Mouse (Mus musculus) embryonic facial prominence, embryonic 11.5 days (tissue): Measurements from ENCODE around the gene Olfr714. TPM values are rescaled to one million over a fixed set of nuclear protein-coding genes. Genes with fewer than 3 reads are reported as not detected.

Experiments
- ATAC-seq: fragments of 200-750 bp; cut with Nextera tagmentation; replicated peaks from 2 replicates; pipeline ENCODE4 v1.8.0; 2017; ENCODE audit warnings: low read depth; ENCODE audit not compliant: insufficient number of reproducible peaks, low FRiP score, low TSS enrichment
- DNase-seq: peaks from one replicate; pipeline ENCODE4 v3.0.0-alpha.2; 2015; ENCODE audit warnings: low spot score
- H3K27ac ChIP-seq: fragments of 300-500 bp; sonication (generic); replicated peaks from 2 replicates; pipeline ENCODE4 v1.5.1; 2014; ENCODE audit warnings: mild to moderate bottlenecking, low read depth, low read length, control low read depth
- H3K27me3 ChIP-seq: fragments of 300-500 bp; sonication (generic); 2 replicates; pipeline ENCODE4 v1.6.1; 2014; ENCODE audit warnings: mild to moderate bottlenecking, low read length, moderate library complexity, mixed read lengths; ENCODE audit not compliant: control insufficient read depth, insufficient read depth
- H3K36me3 ChIP-seq: fragments of 300-500 bp; sonication (generic); replicated peaks from 2 replicates; pipeline ENCODE4 v1.6.1; 2014; ENCODE audit warnings: low read depth, mild to moderate bottlenecking, low read length, moderate library complexity, mixed read lengths; ENCODE audit not compliant: control insufficient read depth, insufficient read depth
- H3K4me1 ChIP-seq: fragments of 300-500 bp; sonication (generic); 2 replicates; pipeline ENCODE4 v1.6.1; 2014; ENCODE audit warnings: low read length, mixed read lengths; ENCODE audit not compliant: control insufficient read depth, insufficient read depth
- H3K4me2 ChIP-seq: fragments of 300-500 bp; sonication (generic); 2 replicates; pipeline ENCODE4 v1.6.1; 2014; ENCODE audit warnings: low read depth, mild to moderate bottlenecking, control low read depth, low read length, moderate library complexity
- H3K4me3 ChIP-seq: fragments of 300-500 bp; sonication (generic); 2 replicates; pipeline ENCODE4 v1.5.1; 2014; ENCODE audit warnings: low read depth, low read length, control low read depth
- H3K9ac ChIP-seq: fragments of 300-500 bp; sonication (generic); replicated peaks from 2 replicates; pipeline ENCODE4 v1.6.1; 2014; ENCODE audit warnings: mild to moderate bottlenecking, control low read depth, low read length
- H3K9me3 ChIP-seq: fragments of 300-500 bp; sonication (generic); replicated peaks from 2 replicates; pipeline ENCODE4 v1.6.1; 2016; ENCODE audit warnings: mild to moderate bottlenecking, low read length, inconsistent platforms, mixed read lengths; ENCODE audit not compliant: control insufficient read depth
- WGBS: fragments of 180-500 bp; shearing (Covaris S2); extraction: QIAGEN DNeasy Blood & Tissue Kit; methylation state at CpG from one replicate; pipeline ENCODE4 v1.1.7; 2014; 5-methylcytosine and 5-hydroxymethylcytosine counted together
- polyA plus RNA-seq: library from polyadenylated mRNA; unstranded; fragments of >200 nt; fragmentation: Nextera tagmentation; extraction: Ambion mirVana; gene quantifications from 2 replicates; pipeline ENCODE4 v1.2.1, GENCODE M21; 2014

Olfr714 gene
- polyA plus RNA-seq: not detected in 2 replicates

DNA sequence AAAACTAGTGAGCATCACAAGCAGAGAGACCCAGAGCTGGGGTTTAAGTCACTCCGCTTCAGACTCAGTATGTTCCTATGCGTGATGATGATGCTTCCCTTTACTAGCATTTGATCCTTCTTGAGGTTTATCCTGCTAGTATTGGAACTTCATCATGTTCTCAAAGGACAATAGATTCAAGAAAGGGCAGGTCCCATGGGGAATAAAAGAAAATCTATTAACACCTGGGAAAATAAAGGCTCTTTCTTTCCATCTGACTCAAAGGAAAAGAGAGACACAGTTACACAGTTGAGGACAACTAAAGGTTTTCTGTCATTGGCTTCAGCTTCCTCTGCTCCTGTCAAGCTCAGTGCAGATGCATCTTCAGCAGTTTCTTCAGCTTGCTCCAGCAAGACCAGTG lies at the start of gene Olfr714:
TSS of gene Olfr714 (plus strand) at position 301 of the 400 bp plus-strand sequence.
- no peaks in the 10 kb centered on the region for H3K36me3 ChIP-seq
- WGBS: 87% methylated on average over 2 of the region's 2 CpGs
- H3K27me3 ChIP-seq: no peaks in the 10 kb centered on the region
- H3K9me3 ChIP-seq: no peaks in the 10 kb centered on the region
- no peak within 1 kb of the TSS for H3K27ac ChIP-seq
- no peak within 1 kb of the TSS for H3K4me3 ChIP-seq
- H3K4me2 ChIP-seq: no peak within 1 kb of the TSS
- no peaks in the 10 kb centered on the region for H3K4me1 ChIP-seq
- DNase-seq (no peak), ATAC-seq (no peak)
- no peak within 1 kb of the TSS for H3K9ac ChIP-seq

DNA sequence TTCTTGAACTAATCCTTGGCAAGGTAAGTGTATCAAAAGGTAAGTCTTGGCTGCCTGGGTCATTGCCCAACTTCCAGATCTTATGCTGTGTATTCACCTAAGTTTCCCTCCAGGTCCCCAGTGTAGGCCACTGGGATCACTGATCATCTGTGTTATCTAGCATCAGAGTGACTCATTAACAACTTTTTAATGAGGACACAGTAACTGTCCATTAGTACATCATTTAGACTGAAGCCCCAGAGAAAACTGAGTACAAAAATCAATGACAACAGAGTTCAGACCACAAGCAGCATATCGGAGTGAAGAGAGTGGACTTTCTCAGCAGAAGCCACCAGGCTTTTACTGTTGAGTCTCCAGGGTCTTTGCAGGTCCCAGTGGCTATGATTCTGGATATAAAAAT lies 39.9 kb upstream of the Olfr714 start, which contains the start of gene Olfr713:
TSS of gene Olfr713 (plus strand) at position 301 of the 400 bp plus-strand sequence.
- ATAC-seq (no peak), DNase-seq (no peak)
- WGBS: 87% methylated on average over 1 of the region's 1 CpGs
- H3K27me3 ChIP-seq: no peaks in the 10 kb centered on the region
- H3K9ac ChIP-seq: no peak within 1 kb of the TSS
- no peaks in the 10 kb centered on the region for H3K4me1 ChIP-seq
- no peak within 1 kb of the TSS for H3K4me3 ChIP-seq
- no peak within 1 kb of the TSS for H3K27ac ChIP-seq
- H3K9me3 ChIP-seq: no peaks in the 10 kb centered on the region
- no peaks in the 10 kb centered on the region for H3K36me3 ChIP-seq
- no peak within 1 kb of the TSS for H3K4me2 ChIP-seq

DNA sequence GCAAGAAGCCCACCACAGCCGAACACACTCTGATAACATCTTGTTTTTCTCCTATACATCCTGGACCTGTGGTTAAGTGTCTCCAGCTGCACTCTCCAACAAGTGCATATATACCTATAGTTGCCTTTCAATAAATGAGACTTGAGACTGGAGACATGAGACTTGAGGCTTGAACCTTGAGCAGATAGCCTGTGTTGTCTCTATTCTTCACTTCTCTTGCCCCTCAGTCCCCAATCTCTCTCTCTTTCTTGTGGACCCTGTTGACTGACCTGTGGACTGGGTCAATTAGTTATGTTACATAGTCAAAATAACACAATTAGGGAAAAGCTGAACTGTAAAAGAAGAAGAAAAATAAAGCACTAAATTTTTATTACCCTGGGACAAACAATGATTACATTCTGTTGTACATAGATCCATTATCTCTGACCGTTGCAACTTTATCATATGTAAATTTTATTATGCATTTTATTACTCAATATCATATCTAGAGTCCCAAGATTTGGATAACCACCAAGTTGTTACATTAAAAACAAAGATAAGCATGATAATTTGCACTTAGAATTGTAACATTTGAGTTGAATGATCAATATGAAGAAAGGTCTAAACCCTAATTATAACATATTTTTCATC lies 30.7 kb upstream of the Olfr714 start:
- H3K27me3 ChIP-seq: no peaks in the 10 kb centered on the region
- ATAC-seq (no peak), DNase-seq (no peak)
- no peaks in the 10 kb centered on the region for H3K9me3 ChIP-seq
- no peaks in the 10 kb centered on the region for H3K4me1 ChIP-seq
- H3K4me2 ChIP-seq: no peak overlapping the region
- no peak overlapping the region for H3K9ac ChIP-seq
- H3K27ac ChIP-seq: no peak overlapping the region
- H3K4me3 ChIP-seq: no peak overlapping the region
- H3K36me3 ChIP-seq: no peaks in the 10 kb centered on the region
- WGBS: 68% methylated on average over 2 of the region's 2 CpGs

DNA sequence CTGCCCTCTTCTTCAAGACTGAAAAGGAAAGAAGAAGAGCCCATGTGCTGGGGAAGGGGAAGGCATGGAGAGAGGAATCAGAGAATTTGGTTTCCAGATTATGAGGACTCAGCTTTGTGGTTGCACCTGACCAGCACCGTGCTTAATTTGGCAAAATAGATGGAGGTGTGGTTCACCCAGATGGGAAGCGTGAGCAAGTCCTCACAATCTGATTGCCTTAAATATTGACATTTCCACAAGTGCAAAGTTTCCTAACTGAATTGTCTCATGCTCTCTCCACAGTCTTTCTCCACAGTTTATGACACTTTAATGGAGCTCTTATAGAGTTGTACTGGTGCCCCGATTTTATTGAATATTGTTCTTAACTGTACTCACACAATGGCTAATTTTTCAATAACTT lies 27.6 kb upstream of the Olfr714 start:
- H3K9me3 ChIP-seq: no peaks in the 10 kb centered on the region
- no peak overlapping the region for H3K27ac ChIP-seq
- H3K27me3 ChIP-seq: no peaks in the 10 kb centered on the region
- no peak overlapping the region for H3K4me2 ChIP-seq
- no peak for DNase-seq
- WGBS: 88% methylated on average over 3 of the region's 3 CpGs
- H3K36me3 ChIP-seq: no peaks in the 10 kb centered on the region
- no peak overlapping the region for H3K4me3 ChIP-seq
- ATAC-seq: no peak
- H3K4me1 ChIP-seq: no peaks in the 10 kb centered on the region
- H3K9ac ChIP-seq: no peak overlapping the region

DNA sequence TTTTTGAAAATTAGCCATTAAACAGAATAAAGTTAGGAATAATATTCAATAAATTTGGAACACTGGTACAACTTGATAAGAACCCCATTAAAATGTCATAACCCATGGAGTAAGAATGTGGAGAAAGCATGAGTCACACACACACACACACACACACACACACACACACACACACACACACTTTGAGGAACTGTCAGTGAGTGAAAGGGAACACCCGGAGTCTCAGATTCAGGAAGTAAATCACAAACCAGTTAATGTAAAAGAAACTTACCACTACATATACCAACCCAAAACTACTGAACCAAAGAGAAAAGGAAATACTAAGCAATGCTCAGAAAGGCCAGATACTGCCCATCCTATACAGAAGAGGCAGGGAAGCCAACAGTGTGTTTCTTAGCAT lies 26.4 kb upstream of the Olfr714 start:
- no peak overlapping the region for H3K4me3 ChIP-seq
- no peaks in the 10 kb centered on the region for H3K36me3 ChIP-seq
- WGBS: 94% methylated on average over 1 of the region's 1 CpGs
- H3K27me3 ChIP-seq: no peaks in the 10 kb centered on the region
- H3K4me1 ChIP-seq: no peaks in the 10 kb centered on the region
- no peaks in the 10 kb centered on the region for H3K9me3 ChIP-seq
- no peak for DNase-seq
- H3K9ac ChIP-seq: no peak overlapping the region
- H3K4me2 ChIP-seq: no peak overlapping the region
- no peak for ATAC-seq
- no peak overlapping the region for H3K27ac ChIP-seq

DNA sequence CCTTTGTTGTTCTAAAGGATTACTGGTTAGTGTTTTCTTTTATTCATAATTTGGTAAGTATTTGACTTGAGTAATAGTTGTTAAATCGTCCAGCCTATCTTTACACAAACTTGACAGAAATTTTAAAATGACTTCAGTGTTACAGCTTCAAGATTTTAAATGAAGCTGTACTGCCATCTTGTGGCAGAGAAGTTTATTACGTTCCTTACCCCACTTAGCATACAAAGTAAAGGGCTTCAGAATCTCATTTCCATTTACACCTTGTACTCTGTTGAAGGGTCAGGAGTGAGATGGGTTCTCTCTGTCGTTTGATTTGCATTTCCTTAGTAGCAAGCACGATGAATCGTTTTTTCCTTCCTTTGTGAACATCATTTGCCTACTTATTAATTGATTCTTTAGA lies 24.9 kb upstream of the Olfr714 start:
- DNase-seq (peak; percentile 72), ATAC-seq (no peak)
- no peaks in the 10 kb centered on the region for H3K4me1 ChIP-seq
- H3K9ac ChIP-seq: no peak overlapping the region
- H3K27me3 ChIP-seq: no peaks in the 10 kb centered on the region
- H3K27ac ChIP-seq: no peak overlapping the region
- no peak overlapping the region for H3K4me3 ChIP-seq
- no peaks in the 10 kb centered on the region for H3K36me3 ChIP-seq
- no peaks in the 10 kb centered on the region for H3K9me3 ChIP-seq
- H3K4me2 ChIP-seq: no peak overlapping the region
- 5% methylated on average over 5 of the region's 5 CpGs for WGBS

DNA sequence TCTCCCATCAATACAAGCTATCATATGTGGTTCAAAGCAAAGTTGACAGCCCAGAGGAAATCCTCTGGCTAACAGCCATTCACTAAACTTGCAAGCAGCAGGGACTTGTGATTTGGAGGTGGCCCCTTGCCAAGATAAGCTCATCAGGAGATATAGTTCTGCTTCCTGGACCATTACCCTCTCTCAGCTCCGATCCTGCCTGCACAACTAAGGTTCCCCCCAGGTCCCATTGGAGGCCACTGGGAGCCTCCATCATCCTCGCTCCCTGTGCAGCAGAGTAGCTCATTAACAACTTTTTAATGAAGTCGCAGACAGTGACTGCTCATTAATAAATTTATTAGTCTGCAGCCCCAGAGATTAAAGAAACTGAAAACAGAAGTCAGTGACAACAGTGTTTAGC lies 23.2 kb upstream of the Olfr714 start:
- Histone ChIP-seq H3K36me3 (no peaks in the 10 kb centered on the region), H3K4me3 (no peak overlapping the region), H3K9me3 (no peaks in the 10 kb centered on the region), H3K4me1 (no peaks in the 10 kb centered on the region), H3K4me2 (no peak overlapping the region), H3K9ac (no peak overlapping the region), H3K27ac (no peak overlapping the region), H3K27me3 (no peaks in the 10 kb centered on the region)
- ATAC-seq (no peak), DNase-seq (no peak)
- 64% methylated on average over 3 of the region's 3 CpGs for WGBS

DNA sequence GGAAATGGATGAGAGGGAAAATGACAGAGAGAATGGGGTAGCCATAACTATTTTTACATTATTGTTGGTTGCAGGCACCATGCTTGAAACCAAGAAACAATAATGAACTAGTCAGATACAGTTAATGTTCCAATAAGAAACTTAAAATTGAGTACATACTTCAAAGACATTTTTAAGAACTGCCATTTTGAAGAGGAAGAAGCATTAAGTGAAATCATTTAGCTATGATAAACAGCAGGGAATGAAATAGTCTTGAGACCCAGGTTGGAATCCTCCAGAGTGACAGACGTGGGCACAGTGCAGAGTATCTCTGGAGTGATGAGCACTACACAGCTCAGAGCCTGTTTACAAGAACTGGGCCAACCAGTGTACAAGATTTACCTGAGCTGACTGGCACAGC lies 22.1 kb downstream of the Olfr714 start, which contains the start of gene Olfr17:
TSS of gene Olfr17 (plus strand) at position 301 of the 400 bp plus-strand sequence.
- H3K27ac ChIP-seq: no peak within 1 kb of the TSS
- no peaks in the 10 kb centered on the region for H3K27me3 ChIP-seq
- ATAC-seq (no peak), DNase-seq (no peak)
- no peak within 1 kb of the TSS for H3K4me3 ChIP-seq
- WGBS: 67% methylated on average over 1 of the region's 1 CpGs
- no peaks in the 10 kb centered on the region for H3K36me3 ChIP-seq
- H3K9ac ChIP-seq: no peak within 1 kb of the TSS
- H3K9me3 ChIP-seq: no peaks in the 10 kb centered on the region
- no peaks in the 10 kb centered on the region for H3K4me1 ChIP-seq
- no peak within 1 kb of the TSS for H3K4me2 ChIP-seq
